Mouse (Mus musculus): ENCODE measurements around the gene D10Wsu102e.

GRCm38 (mm10) chr10:83359451-83359850 is 570 bp upstream of the D10Wsu102e start:
- TF ChIP-seq EP300 (optimal IDR thresholded peaks at IDR 0.05) (no peak), CTCF (IDR thresholded peaks at IDR 0.05; ENCODE audit: low read depth) (no peak)
